Mouse (Mus musculus) heart, embryonic 14.5 days (tissue): ENCODE measurements at regions not wholly inside any gene's neighbourhood (a gene's known extent, or its start where the extent isn't known, plus 50 kb on each side); places are given as distances from the start of the nearest gene placed in this dataset.

Experiments
- ATAC-seq: fragments of 200-750 bp; cut with Nextera tagmentation; 2 replicates; pipeline ENCODE4 v1.8.0; 2017; ENCODE audit warnings: low read depth, moderate TSS enrichment; ENCODE audit not compliant: insufficient number of reproducible peaks, insufficient read depth, low FRiP score
- H3K27ac ChIP-seq, 2 experiments: fragments of 200-500 bp in 1 of 2; fragments of 300-500 bp in 1 of 2; sonication (generic) in 1 of 2; replicated peaks in 1 of 2; 2 replicates each; pipeline ENCODE4 v1.5.1; 2012 to 2014; ENCODE audit warnings: low read depth in 2 of 2, low read length in 2 of 2, control low read depth in 1 of 2, mild to moderate bottlenecking in 1 of 2, mixed read lengths in 1 of 2; ENCODE audit not compliant: control insufficient read depth in 1 of 2, insufficient read depth in 1 of 2
- H3K27me3 ChIP-seq: fragments of 300-500 bp; sonication (generic); 2 replicates; pipeline ENCODE4 v1.6.1; 2014; ENCODE audit warnings: mild to moderate bottlenecking, low read length, control low read depth; ENCODE audit not compliant: control insufficient read depth, insufficient read depth
- H3K36me3 ChIP-seq: fragments of 300-500 bp; sonication (generic); 2 replicates; pipeline ENCODE4 v1.6.1; 2014; ENCODE audit warnings: mild to moderate bottlenecking, control low read depth, low read length, mixed read lengths; ENCODE audit not compliant: control insufficient read depth, insufficient read depth
- H3K4me1 ChIP-seq, 2 experiments: fragments of 200-500 bp in 1 of 2; fragments of 300-500 bp in 1 of 2; sonication (generic) in 1 of 2; 2 replicates each; pipeline ENCODE4 v1.6.1; 2012 to 2014; ENCODE audit warnings: low read length in 2 of 2, control low read depth in 1 of 2, mixed read lengths in 1 of 2; ENCODE audit not compliant: control insufficient read depth in 2 of 2, insufficient read depth in 2 of 2
- H3K4me2 ChIP-seq: fragments of 300-500 bp; sonication (generic); 2 replicates; pipeline ENCODE4 v1.6.1; 2014; ENCODE audit warnings: mild to moderate bottlenecking, low read length
- H3K4me3 ChIP-seq, 2 experiments: fragments of 200-500 bp in 1 of 2; fragments of 300-500 bp in 1 of 2; sonication (generic) in 1 of 2; 2 replicates each; pipeline ENCODE4 v1.5.1; 2012 to 2014; ENCODE audit warnings: low read length in 2 of 2, mild to moderate bottlenecking in 2 of 2, control low read depth in 1 of 2, low read depth in 1 of 2, moderate library complexity in 1 of 2; ENCODE audit not compliant: control insufficient read depth in 1 of 2, insufficient read depth in 1 of 2
- H3K9ac ChIP-seq: fragments of 300-500 bp; sonication (generic); 2 replicates; pipeline ENCODE4 v1.6.1; 2014; ENCODE audit warnings: mild to moderate bottlenecking, low read length
- H3K9me3 ChIP-seq: fragments of 300-500 bp; sonication (generic); 2 replicates; pipeline ENCODE4 v1.6.1; 2016; ENCODE audit warnings: low read length, control low read depth; ENCODE audit not compliant: control insufficient read depth
- WGBS: fragments of 180-500 bp; shearing (Covaris S2); extraction: QIAGEN DNeasy Blood & Tissue Kit; methylation state at CpG from one replicate; pipeline ENCODE4 v1.1.7; 2014; 5-methylcytosine and 5-hydroxymethylcytosine counted together

- no peak for ATAC-seq
- WGBS, result 9% methylated on average over 2 of the region's 2 CpGs
- Histone ChIP-seq H3K27ac (no peak overlapping the region), H3K36me3 (no peaks in the 10 kb centered on the region), H3K27me3 (no peaks in the 10 kb centered on the region), H3K4me2 (no peak overlapping the region), H3K9ac (no peak overlapping the region), H3K4me1 (no peaks in the 10 kb centered on the region), H3K9me3 (no peaks in the 10 kb centered on the region), H3K4me3 (no peak overlapping the region)
Observed at GRCm38 (mm10) chr11:64180036-64180435, 100.8 kb upstream of the Cox10 start.

GRCm38 (mm10) chr11:64173421-64174062, 94.3 kb upstream of the Cox10 start:
- Histone ChIP-seq H3K27ac (no peak overlapping the region), H3K36me3 (no peaks in the 10 kb centered on the region), H3K27me3 (no peaks in the 10 kb centered on the region), H3K4me3 (no peak overlapping the region), H3K4me1 (no peaks in the 10 kb centered on the region), H3K4me2 (no peak overlapping the region), H3K9ac (no peak overlapping the region), H3K9me3 (no peaks in the 10 kb centered on the region)
- no peak for ATAC-seq
- WGBS, result 49% methylated on average over 4 of the region's 4 CpGs

GRCm38 (mm10) chr11:64172926-64173325, 93.7 kb upstream of the Cox10 start:
- Histone ChIP-seq H3K4me3 (no peak overlapping the region), H3K9me3 (no peaks in the 10 kb centered on the region), H3K27ac (no peak overlapping the region), H3K9ac (no peak overlapping the region), H3K36me3 (no peaks in the 10 kb centered on the region), H3K4me1 (no peaks in the 10 kb centered on the region), H3K4me2 (no peak overlapping the region), H3K27me3 (no peaks in the 10 kb centered on the region)
- 74% methylated on average over 5 of the region's 5 CpGs for WGBS
- ATAC-seq, result no peak

GRCm38 (mm10) chr11:64168626-64169025, 89.4 kb upstream of the Cox10 start:
- Histone ChIP-seq H3K4me3 (no peak overlapping the region), H3K36me3 (no peaks in the 10 kb centered on the region), H3K4me1 (no peaks in the 10 kb centered on the region), H3K4me2 (no peak overlapping the region), H3K27ac (no peak overlapping the region), H3K27me3 (no peaks in the 10 kb centered on the region), H3K9me3 (no peaks in the 10 kb centered on the region), H3K9ac (no peak overlapping the region)
- no peak for ATAC-seq
- WGBS, result 32% methylated on average over 8 of the region's 8 CpGs

- Histone ChIP-seq H3K4me1 (no peaks in the 10 kb centered on the region), H3K9me3 (no peaks in the 10 kb centered on the region), H3K4me2 (no peak overlapping the region), H3K4me3 (no peak overlapping the region), H3K9ac (no peak overlapping the region), H3K36me3 (no peaks in the 10 kb centered on the region), H3K27ac (no peak overlapping the region), H3K27me3 (no peaks in the 10 kb centered on the region)
- 63% methylated on average over 6 of the region's 6 CpGs for WGBS
- ATAC-seq, result no peak
Observed at GRCm38 (mm10) chr11:64164796-64165195, 85.5 kb upstream of the Cox10 start.

GRCm38 (mm10) chr11:64158281-64158680, 79.0 kb upstream of the Cox10 start:
- H3K27me3 ChIP-seq, result no peaks in the 10 kb centered on the region
- H3K27ac ChIP-seq, result no peak overlapping the region
- no peak overlapping the region for H3K9ac ChIP-seq
- H3K9me3 ChIP-seq, result no peaks in the 10 kb centered on the region
- no peak for ATAC-seq
- H3K4me1 ChIP-seq, result no peaks in the 10 kb centered on the region
- no peak overlapping the region for H3K4me2 ChIP-seq
- no peaks in the 10 kb centered on the region for H3K36me3 ChIP-seq
- H3K4me3 ChIP-seq, result no peak overlapping the region
- WGBS, result 80% methylated on average over 5 of the region's 5 CpGs

GRCm38 (mm10) chr11:64156640-64157039, 77.4 kb upstream of the Cox10 start:
- no peak overlapping the region for H3K27ac ChIP-seq
- 80% methylated on average over 7 of the region's 7 CpGs for WGBS
- no peaks in the 10 kb centered on the region for H3K27me3 ChIP-seq
- no peak for ATAC-seq
- H3K4me1 ChIP-seq, result no peaks in the 10 kb centered on the region
- H3K4me3 ChIP-seq, result no peak overlapping the region
- H3K9ac ChIP-seq, result no peak overlapping the region
- H3K36me3 ChIP-seq, result no peaks in the 10 kb centered on the region
- no peaks in the 10 kb centered on the region for H3K9me3 ChIP-seq
- H3K4me2 ChIP-seq, result no peak overlapping the region

GRCm38 (mm10) chr11:64139483-64139882, 60.2 kb upstream of the Cox10 start:
- WGBS, result 82% methylated on average over 2 of the region's 2 CpGs
- ATAC-seq, result no peak

More at GRCm38 (mm10) chr11:64139483-64139882, 60.2 kb upstream of the Cox10 start:
- H3K36me3 ChIP-seq, result no peaks in the 10 kb centered on the region
- no peak overlapping the region for H3K4me2 ChIP-seq
- H3K4me1 ChIP-seq, result no peaks in the 10 kb centered on the region
- no peaks in the 10 kb centered on the region for H3K27me3 ChIP-seq
- no peak overlapping the region for H3K27ac ChIP-seq
- H3K4me3 ChIP-seq, result no peak overlapping the region
- no peaks in the 10 kb centered on the region for H3K9me3 ChIP-seq
- no peak overlapping the region for H3K9ac ChIP-seq
